In the genomic region with DNA sequence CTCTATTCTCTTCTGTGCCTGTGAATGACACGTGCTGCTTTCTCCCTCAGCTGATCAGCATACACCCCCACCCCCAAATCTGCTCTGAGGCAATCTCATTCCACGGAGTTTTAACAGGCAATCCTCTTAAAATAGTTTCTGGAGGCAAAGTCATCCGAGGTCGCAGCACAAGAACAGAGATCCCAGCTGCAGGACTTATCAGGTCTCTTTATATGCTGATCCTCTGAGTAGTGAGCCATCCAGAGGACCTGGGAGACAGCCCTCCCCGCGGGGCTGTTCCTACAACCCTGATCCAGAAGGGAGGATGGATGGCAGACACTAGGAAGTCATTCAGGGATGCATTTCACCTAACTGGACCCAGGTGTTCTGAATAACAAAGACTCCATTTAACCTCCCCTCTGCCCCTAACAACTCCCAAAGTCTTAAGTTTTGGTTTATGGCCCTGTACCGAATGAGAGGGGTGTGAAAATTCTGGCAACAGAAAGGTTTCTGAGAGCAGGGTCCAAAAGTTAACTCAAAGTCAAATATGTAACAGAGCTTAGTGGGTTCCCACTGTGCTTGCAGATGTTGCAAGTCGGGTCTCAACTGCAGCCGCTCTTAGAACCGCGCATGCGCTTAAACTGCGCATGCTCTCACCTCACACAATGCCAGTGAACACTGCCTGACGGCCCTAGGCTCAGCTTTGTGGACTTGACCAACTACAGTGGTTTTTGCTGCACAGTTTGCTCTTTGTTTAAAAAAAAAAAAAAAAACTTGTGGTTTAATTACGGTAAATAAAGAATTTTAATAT, we compare ENCODE assay signal across 14 mouse cellular contexts. TPM values are rescaled to one million over a fixed set of nuclear protein-coding genes. Genes with fewer than 3 reads are reported as not detected.
A peak's percentile ranks its signal among the peaks of the same experiment; 100 is the strongest.
DNase-seq lines count a peak whose midpoint lies in the region; ATAC-seq lines count a peak whose summit lies in the region.
"Had no signal": no experiment of that assay in that cellular context is flagged by ENCODE, and none has a peak within 500 bp of the region (broad histone marks: within the 10 kb centered on the region; RNA-seq: fewer than 3 reads in every experiment).

No protein-coding gene starts in this region.

- ATAC-seq in midbrain, embryonic 14.5 days (ENCODE audit: low FRiP score, low TSS enrichment) = no peak
- ATAC-seq in midbrain, embryonic 15.5 days (replicated peaks) = no peak
- ATAC-seq in heart, embryonic 14.5 days (ENCODE audit: insufficient number of reproducible peaks, insufficient read depth, low FRiP score, low read depth) = no peak
- ATAC-seq in granulocyte monocyte progenitor cell, adult 5-6 weeks (replicated peaks; ENCODE audit: poor library complexity, severe bottlenecking) = no peak
- ATAC-seq: forebrain, embryonic 15.5 days had no signal

- H3K36me3 ChIP-seq in midbrain, embryonic 14.5 days (ENCODE audit: control insufficient read depth, insufficient read depth, low read length) = no peaks in the 10 kb centered on the region
- H3K36me3 ChIP-seq in midbrain, embryonic 15.5 days (replicated peaks) = no peaks in the 10 kb centered on the region
- no peaks in the 10 kb centered on the region for H3K36me3 ChIP-seq in heart, embryonic 14.5 days (ENCODE audit: control insufficient read depth, insufficient read depth, low read length)
- H3K36me3 ChIP-seq: forebrain, embryonic 15.5 days had no signal

- peak; percentile 66 for DNase-seq in embryo, embryonic 10 days (ENCODE audit: low spot score)
- DNase-seq in embryo, embryonic 9.5 days (ENCODE audit: extremely low spot score) = no peak
- DNase-seq in midbrain, embryonic 14.5 days = peak; percentile 67
- DNase-seq in mesoderm, embryonic 11.5 days (ENCODE audit: low read depth, low spot score) = peak; percentile 67
- no peak for DNase-seq in thymus, postnatal 14 days
- DNase-seq: adrenal gland, adult 2 months; kidney, postnatal 10 days had no signal

- no peak overlapping the region for H3K27ac ChIP-seq in midbrain, embryonic 14.5 days (replicated peaks; ENCODE audit: low read depth, low read length)
- no peak overlapping the region for H3K27ac ChIP-seq in midbrain, embryonic 15.5 days
- H3K27ac ChIP-seq in heart, embryonic 14.5 days (replicated peaks in 1 of 2; ENCODE audit: control insufficient read depth in 1 of 2, insufficient read depth in 1 of 2, low read depth in 2 of 2, low read length in 2 of 2) = 0 out of 4 replicates have a peak overlapping the region, but pooled peaks have one; percentile 9 to 30
- H3K27ac ChIP-seq: forebrain, embryonic 15.5 days; liver, embryonic 14.5 days; stomach, postnatal 0 days had no signal

- no peak overlapping the region for H3K4me2 ChIP-seq in midbrain, embryonic 14.5 days (ENCODE audit: low read length)
- no peak overlapping the region for H3K4me2 ChIP-seq in midbrain, embryonic 15.5 days
- H3K4me2 ChIP-seq in heart, embryonic 14.5 days (ENCODE audit: low read length) = peak overlapping the region; percentile 30
- H3K4me2 ChIP-seq: forebrain, embryonic 15.5 days had no signal

- no peak overlapping the region for H3K9ac ChIP-seq in midbrain, embryonic 14.5 days (replicated peaks; ENCODE audit: low read length)
- H3K9ac ChIP-seq in midbrain, embryonic 15.5 days = no peak overlapping the region
- no peak overlapping the region; the same call in 1 of the 2 replicates for H3K9ac ChIP-seq in heart, embryonic 14.5 days (ENCODE audit: low read length)
- H3K9ac ChIP-seq: forebrain, embryonic 15.5 days; liver, embryonic 14.5 days had no signal

- no peak overlapping the region for H3K4me3 ChIP-seq in midbrain, embryonic 14.5 days (replicated peaks; ENCODE audit: low read depth, low read length)
- no peak overlapping the region for H3K4me3 ChIP-seq in midbrain, embryonic 15.5 days
- no peak overlapping the region for H3K4me3 ChIP-seq in heart, embryonic 14.5 days (ENCODE audit: control insufficient read depth in 1 of 2, insufficient read depth in 1 of 2, low read depth in 1 of 2, low read length in 2 of 2)
- H3K4me3 ChIP-seq: forebrain, embryonic 15.5 days; megakaryocyte, embryonic 14.5 days had no signal

- 35% methylated on average over 15 of the region's 15 CpGs for WGBS in midbrain, embryonic 14.5 days
- 33% methylated on average over 15 of the region's 15 CpGs for WGBS in midbrain, embryonic 15.5 days
- WGBS in heart, embryonic 14.5 days = 35% methylated on average over 15 of the region's 15 CpGs

- peaks cover 14% of the 10 kb centered on the region for H3K4me1 ChIP-seq in midbrain, embryonic 14.5 days (ENCODE audit: control insufficient read depth, insufficient read depth, low read length)
- H3K4me1 ChIP-seq in midbrain, embryonic 15.5 days = peaks cover 25% of the 10 kb centered on the region
- peaks cover 12 to 22% of the 10 kb centered on the region in 2 experiments; a peak in 3 of 4 replicates for H3K4me1 ChIP-seq in heart, embryonic 14.5 days (ENCODE audit: control insufficient read depth in 2 of 2, insufficient read depth in 2 of 2, low read length in 2 of 2)

- no peaks in the 10 kb centered on the region for H3K27me3 ChIP-seq in midbrain, embryonic 14.5 days (ENCODE audit: control insufficient read depth, insufficient read depth, low read length)
- H3K27me3 ChIP-seq in midbrain, embryonic 15.5 days (replicated peaks) = peaks cover 7% of the 10 kb centered on the region; the same call in 1 of the 2 replicates
- H3K27me3 ChIP-seq in heart, embryonic 14.5 days (ENCODE audit: control insufficient read depth, insufficient read depth, low read length) = peaks cover 19% of the 10 kb centered on the region
- H3K27me3 ChIP-seq: forebrain, embryonic 15.5 days had no signal

- no peaks in the 10 kb centered on the region for H3K9me3 ChIP-seq in midbrain, embryonic 14.5 days (ENCODE audit: control insufficient read depth, low read length)
- H3K9me3 ChIP-seq in midbrain, embryonic 15.5 days = no peaks in the 10 kb centered on the region; the same call in 1 of the 2 replicates
- H3K9me3 ChIP-seq in heart, embryonic 14.5 days (ENCODE audit: control insufficient read depth, low read length) = peaks cover 9% of the 10 kb centered on the region; the same call in 1 of the 2 replicates
- H3K9me3 ChIP-seq: forebrain, embryonic 15.5 days had no signal

RNA-seq across cellular contexts. Expression of a gene that starts 26.0 kb away (rescaled TPM):
- 5.7 and 7.0 TPM in 2 replicates for polyA plus RNA-seq in midbrain, embryonic 14.5 days (2014; fragmentation: Nextera tagmentation; extraction: Ambion mirVana)
- 7.1 and 8.1 TPM in 2 replicates for polyA plus RNA-seq in midbrain, embryonic 15.5 days (2015; fragmentation: Nextera tagmentation; extraction: Ambion mirVana)
- polyA plus RNA-seq in heart, embryonic 14.5 days (2014; fragmentation: Nextera tagmentation; extraction: Ambion mirVana) = 0.65 and 0.96 TPM in 2 replicates
- total RNA-seq in granulocyte monocyte progenitor cell, adult 5-6 weeks (2014; fragmentation: Nextera tagmentation) = 0.34 and 2.0 TPM in 2 replicates
- not detected in 2 replicates for total RNA-seq in granulocyte monocyte progenitor cell, adult 5-6 weeks (2017)

Comparison
In these comparisons a context has a peak if more than half of its experiments do, and no peak if none do; other contexts are left out.
1. DNase-seq: peak in embryo, embryonic 10 days (single experiment), midbrain, embryonic 14.5 days (single experiment) and mesoderm, embryonic 11.5 days (single experiment); none in embryo, embryonic 9.5 days (single experiment) and thymus, postnatal 14 days (single experiment).
2. H3K27ac ChIP-seq: peak in heart, embryonic 14.5 days (2 of 2); none in midbrain, embryonic 14.5 days (single experiment) and midbrain, embryonic 15.5 days (single experiment).